Mouse (Mus musculus): ENCODE data around the gene Ddx31. TPM values are rescaled to one million over a fixed set of nuclear protein-coding genes. Genes with fewer than 3 reads are reported as not detected.

Ddx31 gene
- polyA plus RNA-seq, 1 experiment from 2014 or later = 4.9 TPM

- Histone ChIP-seq H3K9me3 (replicated peaks) (no peaks in the 10 kb centered on the region), H3K9ac (no peak overlapping the region), H3K27ac (replicated peaks) (no peak overlapping the region), H3K4me2 (no peak overlapping the region), H3K27me3 (no peaks in the 10 kb centered on the region), H3K36me3 (replicated peaks) (peaks cover 10% of the 10 kb centered on the region), H3K4me1 (replicated peaks) (no peaks in the 10 kb centered on the region), H3K4me3 (replicated peaks) (no peak overlapping the region)
- no peak for ATAC-seq (ENCODE audit: insufficient read depth)
- 53% methylated on average over 4 of the region's 4 CpGs for WGBS (ENCODE audit: insufficient replicate concordance)
These were observed 21.3 kb upstream of the Ddx31 start for GRCm38 (mm10) chr2:28818866-28819265.

GRCm38 (mm10) chr2:28829265-28829664 is 10.9 kb upstream of the Ddx31 start:
- Histone ChIP-seq H3K4me3 (replicated peaks) (no peak overlapping the region), H3K4me1 (replicated peaks) (peaks cover 4% of the 10 kb centered on the region), H3K27me3 (no peaks in the 10 kb centered on the region), H3K9me3 (replicated peaks) (no peaks in the 10 kb centered on the region), H3K9ac (no peak overlapping the region), H3K4me2 (no peak overlapping the region), H3K27ac (replicated peaks) (no peak overlapping the region), H3K36me3 (replicated peaks) (peaks cover 88% of the 10 kb centered on the region)
- WGBS (ENCODE audit: insufficient replicate concordance) = 49% methylated on average over 4 of the region's 4 CpGs
- ATAC-seq (ENCODE audit: insufficient read depth) = no peak

- Histone ChIP-seq H3K36me3 (replicated peaks) (peaks cover 37% of the 10 kb centered on the region), H3K9me3 (replicated peaks) (no peaks in the 10 kb centered on the region), H3K4me1 (replicated peaks) (peaks cover 38% of the 10 kb centered on the region), H3K4me2 (no peak overlapping the region), H3K27me3 (no peaks in the 10 kb centered on the region), H3K4me3 (replicated peaks) (no peak overlapping the region), H3K27ac (replicated peaks) (no peak overlapping the region; the same call in 1 of the 2 replicates), H3K9ac (no peak overlapping the region)
- no peak for ATAC-seq (ENCODE audit: insufficient read depth)
- 63% methylated on average over 3 of the region's 3 CpGs for WGBS (ENCODE audit: insufficient replicate concordance)
These were observed 3.8 kb upstream of the Ddx31 start for GRCm38 (mm10) chr2:28836181-28836940.

- peaks cover 9% of the 10 kb centered on the region for H3K36me3 ChIP-seq (replicated peaks)
- peak; percentile 65 for ATAC-seq (ENCODE audit: insufficient read depth)
- no peaks in the 10 kb centered on the region for H3K27me3 ChIP-seq
- under 1% methylated on average over 53 of the region's 53 CpGs for WGBS (ENCODE audit: insufficient replicate concordance)
- H3K27ac ChIP-seq (replicated peaks) = peak overlapping the region; percentile 88
- no peaks in the 10 kb centered on the region for H3K9me3 ChIP-seq (replicated peaks)
- H3K4me2 ChIP-seq = peak overlapping the region; percentile 95
- peak overlapping the region; percentile 93 for H3K4me3 ChIP-seq (replicated peaks)
- H3K9ac ChIP-seq = peak overlapping the region; percentile 82
- H3K4me1 ChIP-seq (replicated peaks) = peaks cover 48% of the 10 kb centered on the region
These were observed 545 bp upstream of the Ddx31 start for GRCm38 (mm10) chr2:28839501-28840221.

GRCm38 (mm10) chr2:28842042-28842441 is 1.8 kb downstream of the Ddx31 start:
- Histone ChIP-seq H3K27ac (replicated peaks) (no peak overlapping the region), H3K9ac (no peak overlapping the region), H3K4me2 (peak overlapping the region; percentile 95), H3K4me3 (replicated peaks) (peak overlapping the region; percentile 93; the same call in 1 of the 2 replicates), H3K9me3 (replicated peaks) (no peaks in the 10 kb centered on the region), H3K4me1 (replicated peaks) (peaks cover 39% of the 10 kb centered on the region), H3K27me3 (no peaks in the 10 kb centered on the region), H3K36me3 (replicated peaks) (peaks cover 16% of the 10 kb centered on the region)
- ATAC-seq (ENCODE audit: insufficient read depth) = no peak
- WGBS (ENCODE audit: insufficient replicate concordance) = 41% methylated on average over 3 of the region's 3 CpGs

DNA sequence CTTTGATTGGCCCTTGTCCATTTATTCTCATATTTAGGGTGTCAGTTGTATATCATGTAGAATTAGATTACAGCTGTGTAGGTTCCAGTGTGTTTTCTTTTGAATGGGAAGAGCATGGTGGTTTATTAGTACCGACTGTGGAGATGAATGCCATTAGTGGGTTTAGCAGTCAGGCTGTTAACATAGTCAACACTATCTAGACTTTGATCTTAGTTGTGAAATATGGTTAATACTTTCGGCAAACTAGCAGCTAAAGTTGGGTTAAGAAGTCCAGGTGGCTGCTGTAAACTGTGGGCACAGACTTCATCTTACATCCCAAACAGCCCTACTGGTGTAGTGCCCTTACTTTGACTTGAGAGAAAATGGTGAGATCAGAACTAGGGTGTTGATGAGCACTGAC is 8.7 kb downstream of the Ddx31 start:
- H3K4me1 ChIP-seq (replicated peaks) = no peaks in the 10 kb centered on the region
- WGBS (ENCODE audit: insufficient replicate concordance) = 64% methylated on average over 2 of the region's 2 CpGs
- H3K9me3 ChIP-seq (replicated peaks) = no peaks in the 10 kb centered on the region
- H3K27ac ChIP-seq (replicated peaks) = 0 out of 2 replicates have a peak overlapping the region, but pooled peaks have one; percentile 14
- no peak overlapping the region for H3K4me2 ChIP-seq
- no peak overlapping the region for H3K9ac ChIP-seq
- H3K4me3 ChIP-seq (replicated peaks) = no peak overlapping the region
- no peaks in the 10 kb centered on the region for H3K27me3 ChIP-seq
- ATAC-seq (ENCODE audit: insufficient read depth) = no peak
- H3K36me3 ChIP-seq (replicated peaks) = peaks cover 45% of the 10 kb centered on the region

DNA sequence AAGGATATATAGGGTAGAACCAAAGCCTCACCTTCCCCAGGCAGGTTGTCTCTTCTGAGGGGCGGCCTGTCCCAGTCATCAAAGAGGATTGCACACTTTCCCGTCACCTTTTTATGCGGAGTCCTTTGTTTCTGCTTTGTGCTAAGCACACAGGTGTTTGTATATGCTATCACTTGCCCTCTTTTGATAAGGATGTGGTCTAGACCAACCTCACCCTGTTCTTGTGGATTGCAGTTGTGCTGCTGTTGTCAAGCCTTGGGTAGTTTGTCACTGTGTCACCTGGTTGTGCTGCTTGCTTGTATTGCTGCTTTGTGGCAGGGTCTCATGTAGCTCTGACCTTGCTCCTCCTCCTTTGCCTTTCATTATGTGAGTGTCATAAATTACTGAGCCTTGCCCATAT is 12.4 kb downstream of the Ddx31 start:
- no peak overlapping the region for H3K27ac ChIP-seq (replicated peaks)
- H3K27me3 ChIP-seq = no peaks in the 10 kb centered on the region
- no peaks in the 10 kb centered on the region for H3K9me3 ChIP-seq (replicated peaks)
- no peak overlapping the region for H3K9ac ChIP-seq
- ATAC-seq (ENCODE audit: insufficient read depth) = no peak
- 81% methylated on average over 3 of the region's 3 CpGs for WGBS (ENCODE audit: insufficient replicate concordance)
- H3K4me3 ChIP-seq (replicated peaks) = no peak overlapping the region
- no peak overlapping the region for H3K4me2 ChIP-seq
- no peaks in the 10 kb centered on the region for H3K4me1 ChIP-seq (replicated peaks)
- H3K36me3 ChIP-seq (replicated peaks) = peaks cover 47% of the 10 kb centered on the region

- Histone ChIP-seq H3K27ac (replicated peaks) (no peak overlapping the region), H3K9ac (no peak overlapping the region), H3K36me3 (replicated peaks) (peaks cover 50% of the 10 kb centered on the region), H3K9me3 (replicated peaks) (no peaks in the 10 kb centered on the region), H3K4me3 (replicated peaks) (no peak overlapping the region), H3K27me3 (no peaks in the 10 kb centered on the region), H3K4me1 (replicated peaks) (no peaks in the 10 kb centered on the region), H3K4me2 (no peak overlapping the region)
- WGBS (ENCODE audit: insufficient replicate concordance) = 78% methylated on average over 2 of the region's 2 CpGs
- ATAC-seq (ENCODE audit: insufficient read depth) = no peak
These were observed 15.6 kb downstream of the Ddx31 start for GRCm38 (mm10) chr2:28855773-28856172.

DNA sequence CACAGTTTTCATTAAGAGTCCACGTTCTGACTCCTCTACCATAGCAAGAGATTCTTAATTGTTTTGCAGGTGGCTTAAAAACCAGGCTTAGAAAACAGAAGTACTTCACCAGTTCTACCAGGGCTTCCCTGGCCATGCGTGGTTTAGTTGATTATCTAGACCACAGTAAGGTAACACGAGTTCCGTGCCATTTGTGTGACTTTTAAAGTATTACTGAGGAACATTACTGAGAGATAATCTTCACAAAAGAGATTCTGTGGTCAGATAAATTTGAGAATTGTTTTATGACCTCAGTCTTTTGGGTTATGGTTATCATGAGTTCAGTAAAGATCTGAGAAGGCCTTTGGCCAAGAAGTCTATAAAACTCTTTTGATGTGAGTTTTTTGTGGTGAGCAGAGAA is 19.1 kb downstream of the Ddx31 start:
- 62% methylated on average over 4 of the region's 4 CpGs for WGBS (ENCODE audit: insufficient replicate concordance)
- Histone ChIP-seq H3K27me3 (no peaks in the 10 kb centered on the region), H3K4me3 (replicated peaks) (no peak overlapping the region), H3K4me2 (no peak overlapping the region), H3K36me3 (replicated peaks) (peaks cover 77% of the 10 kb centered on the region), H3K9ac (no peak overlapping the region), H3K9me3 (replicated peaks) (no peaks in the 10 kb centered on the region), H3K27ac (replicated peaks) (no peak overlapping the region), H3K4me1 (replicated peaks) (no peaks in the 10 kb centered on the region)
- no peak for ATAC-seq (ENCODE audit: insufficient read depth)

- no peak for ATAC-seq (ENCODE audit: insufficient read depth)
- no peaks in the 10 kb centered on the region for H3K9me3 ChIP-seq (replicated peaks)
- no peaks in the 10 kb centered on the region for H3K27me3 ChIP-seq
- WGBS (ENCODE audit: insufficient replicate concordance) = 81% methylated on average over 8 of the region's 8 CpGs
- no peak overlapping the region for H3K9ac ChIP-seq
- H3K27ac ChIP-seq (replicated peaks) = no peak overlapping the region
- H3K4me3 ChIP-seq (replicated peaks) = no peak overlapping the region
- no peaks in the 10 kb centered on the region for H3K4me1 ChIP-seq (replicated peaks)
- peaks cover 79% of the 10 kb centered on the region for H3K36me3 ChIP-seq (replicated peaks)
- H3K4me2 ChIP-seq = no peak overlapping the region
These were observed 20.6 kb downstream of the Ddx31 start for GRCm38 (mm10) chr2:28860678-28861423.

DNA sequence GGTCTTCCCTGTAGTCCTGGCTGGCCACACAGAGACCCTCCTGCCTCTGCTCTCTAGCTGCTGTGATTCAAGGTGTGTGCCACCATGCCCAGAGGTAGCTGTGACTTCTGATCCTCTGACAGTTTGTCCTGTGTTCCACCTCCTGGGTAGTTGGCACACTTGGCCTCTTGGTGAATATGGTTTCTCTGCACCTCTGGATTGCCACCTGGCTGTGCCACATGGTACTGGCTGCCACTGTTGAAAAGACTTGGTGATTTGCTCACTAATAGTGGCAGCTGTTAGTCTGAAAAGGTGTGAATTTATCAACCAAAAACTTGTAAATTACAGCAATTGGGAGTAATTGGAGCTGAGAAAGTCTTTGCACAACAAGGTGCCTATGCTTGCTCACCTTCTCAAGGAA is 23.7 kb downstream of the Ddx31 start:
- H3K9me3 ChIP-seq (replicated peaks) = no peaks in the 10 kb centered on the region
- no peak overlapping the region for H3K4me3 ChIP-seq (replicated peaks)
- no peaks in the 10 kb centered on the region for H3K27me3 ChIP-seq
- H3K36me3 ChIP-seq (replicated peaks) = peaks cover 77% of the 10 kb centered on the region
- H3K9ac ChIP-seq = no peak overlapping the region
- H3K4me1 ChIP-seq (replicated peaks) = no peaks in the 10 kb centered on the region
- no peak overlapping the region for H3K4me2 ChIP-seq
- H3K27ac ChIP-seq (replicated peaks) = no peak overlapping the region
- ATAC-seq (ENCODE audit: insufficient read depth) = no peak
